Mouse (Mus musculus) bone marrow macrophage, adult 2 months (primary cell): ENCODE data around the gene Pcif1.

Experiments used
- CTCF ChIP-seq: IDR thresholded peaks from 2 replicates; pipeline ENCODE4 v1.5.1; 2012; ENCODE audit warnings: low read depth, mild to moderate bottlenecking, low read length, moderate library complexity
- POLR2A ChIP-seq: IDR thresholded peaks from 2 replicates; pipeline ENCODE4 v1.6.1; 2012; ENCODE audit warnings: mild to moderate bottlenecking, low read depth, low read length, borderline replicate concordance

DNA sequence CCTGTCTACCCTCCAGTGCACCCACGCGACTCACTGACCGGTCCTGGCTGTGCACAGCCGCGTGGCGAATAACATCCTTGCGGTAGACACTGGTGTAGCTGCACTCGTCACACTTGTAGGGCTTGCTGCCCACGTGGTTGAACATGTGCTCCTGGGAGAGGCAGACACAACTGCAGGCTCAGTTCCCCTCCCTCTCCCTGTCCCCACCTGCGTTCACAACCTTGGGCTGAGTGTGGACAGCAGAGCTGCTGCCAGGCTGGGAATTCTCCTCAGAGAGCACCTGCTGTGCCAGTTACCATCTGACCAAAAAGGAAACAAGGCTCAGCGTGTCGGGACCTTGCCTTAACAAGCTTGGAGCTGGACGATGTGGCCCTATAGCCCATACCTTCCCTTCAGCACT, 22.3 kb downstream of the Pcif1 start:
- no peak for TF ChIP-seq CTCF
- no peak for TF ChIP-seq POLR2A
